Mouse (Mus musculus) heart, embryonic 11.5 days (tissue): Measurements from ENCODE around the gene Olfr1271. TPM values are rescaled to one million over a fixed set of nuclear protein-coding genes. Genes with fewer than 3 reads are reported as not detected.
"Not testable (repeated sequence)": the region's sequence is repeated elsewhere in the genome, so short reads cannot be mapped to it uniquely, and the experiment has no call there.

Source experiments
- ATAC-seq: fragments of 200-750 bp; cut with Nextera tagmentation; replicated peaks from 2 replicates; pipeline ENCODE4 v1.8.0; 2017; ENCODE audit warnings: moderate library complexity; ENCODE audit not compliant: insufficient number of reproducible peaks, low FRiP score, low TSS enrichment
- H3K27ac ChIP-seq: fragments of 300-500 bp; sonication (generic); 2 replicates; pipeline ENCODE4 v1.5.1; 2014; ENCODE audit warnings: mild to moderate bottlenecking, low read depth, low read length
- H3K27me3 ChIP-seq: fragments of 300-500 bp; sonication (generic); 2 replicates; pipeline ENCODE4 v1.6.1; 2014; ENCODE audit warnings: mild to moderate bottlenecking, low read length, mixed read lengths; ENCODE audit not compliant: control insufficient read depth, insufficient read depth
- H3K36me3 ChIP-seq: fragments of 300-500 bp; sonication (generic); 2 replicates; pipeline ENCODE4 v1.6.1; 2014; ENCODE audit warnings: mild to moderate bottlenecking, low read length, moderate library complexity, mixed read lengths; ENCODE audit not compliant: control insufficient read depth, insufficient read depth
- H3K4me1 ChIP-seq: fragments of 300-500 bp; sonication (generic); 2 replicates; pipeline ENCODE4 v1.6.1; 2014; ENCODE audit warnings: low read length; ENCODE audit not compliant: control insufficient read depth, insufficient read depth
- H3K4me2 ChIP-seq: fragments of 300-500 bp; sonication (generic); 2 replicates; pipeline ENCODE4 v1.6.1; 2014; ENCODE audit warnings: mild to moderate bottlenecking, moderate library complexity
- H3K4me3 ChIP-seq: fragments of 300-500 bp; sonication (generic); 2 replicates; pipeline ENCODE4 v1.5.1; 2014; ENCODE audit warnings: low read depth, low read length
- H3K9ac ChIP-seq: fragments of 300-500 bp; sonication (generic); 2 replicates; pipeline ENCODE4 v1.6.1; 2014; ENCODE audit warnings: mild to moderate bottlenecking, low read depth, low read length, moderate library complexity
- H3K9me3 ChIP-seq: fragments of 300-500 bp; sonication (generic); replicated peaks from 2 replicates; pipeline ENCODE4 v1.6.1; 2016; ENCODE audit warnings: low read length; ENCODE audit not compliant: control insufficient read depth
- WGBS: fragments of 180-500 bp; shearing (Covaris S2); extraction: QIAGEN DNeasy Blood & Tissue Kit; methylation state at CpG from one replicate; pipeline ENCODE4 v1.1.7; 2014; ENCODE audit not compliant: insufficient replicate concordance; 5-methylcytosine and 5-hydroxymethylcytosine counted together
- polyA plus RNA-seq: library from polyadenylated mRNA; unstranded; fragments of >200 nt; fragmentation: Nextera tagmentation; extraction: Ambion mirVana; gene quantifications from 2 replicates; pipeline ENCODE4 v1.2.1, GENCODE M21; 2014

Gene Olfr1271
- not detected in 2 replicates for polyA plus RNA-seq

GRCm38 (mm10) chr2:90270932-90271331 lies at the start of gene Olfr1271:
Gene Olfr1271 (minus strand): TSS chr2:90271032.
- WGBS = 76% methylated on average over 2 of the region's 2 CpGs
- Histone ChIP-seq H3K4me1 (no peaks in the 10 kb centered on the region), H3K36me3 (no peaks in the 10 kb centered on the region), H3K27me3 (no peaks in the 10 kb centered on the region), H3K27ac (no peak within 1 kb of the TSS), H3K4me2 (no peak within 1 kb of the TSS), H3K4me3 (no peak within 1 kb of the TSS), H3K9me3 (no peaks in the 10 kb centered on the region), H3K9ac (no peak within 1 kb of the TSS)
- ATAC-seq = no peak

- H3K9me3 ChIP-seq = no peaks in the 10 kb centered on the region
Observed at GRCm38 (mm10) chr2:90292741-90293140, 21.9 kb upstream of the Olfr1271 start, which contains the start of gene Olfr1272. Gene Olfr1272 (minus strand): TSS chr2:90292841.

GRCm38 (mm10) chr2:90257492-90257891 lies 13.3 kb downstream of the Olfr1271 start, which contains the start of gene Olfr142:
Gene Olfr142 (minus strand): TSS chr2:90257592.
- no peak within 1 kb of the TSS for H3K4me2 ChIP-seq
- H3K9me3 ChIP-seq = no peaks in the 10 kb centered on the region
- H3K4me3 ChIP-seq = no peak within 1 kb of the TSS
- H3K9ac ChIP-seq = no peak within 1 kb of the TSS
- ATAC-seq = no peak
- H3K4me1 ChIP-seq = no peaks in the 10 kb centered on the region
- no peak within 1 kb of the TSS for H3K27ac ChIP-seq
- no peaks in the 10 kb centered on the region for H3K36me3 ChIP-seq
- no peaks in the 10 kb centered on the region for H3K27me3 ChIP-seq
- 86% methylated on average over 4 of the region's 4 CpGs for whole genome bisulfite sequencing

More at GRCm38 (mm10) chr2:90292741-90293140, 21.9 kb upstream of the Olfr1271 start, which contains the start of gene Olfr1272:
- H3K27ac ChIP-seq = no peak within 1 kb of the TSS
- no peaks in the 10 kb centered on the region for H3K36me3 ChIP-seq
- no peaks in the 10 kb centered on the region for H3K27me3 ChIP-seq
- H3K4me2 ChIP-seq = no peak within 1 kb of the TSS
- no peak within 1 kb of the TSS for H3K4me3 ChIP-seq
- no peaks in the 10 kb centered on the region for H3K4me1 ChIP-seq
- ATAC-seq = no peak
- no peak within 1 kb of the TSS for H3K9ac ChIP-seq
- WGBS = 86% methylated on average over 6 of the region's 6 CpGs

- not testable (repeated sequence) for H3K4me3 ChIP-seq, H3K27me3 ChIP-seq, H3K4me2 ChIP-seq, H3K27ac ChIP-seq, H3K36me3 ChIP-seq, ATAC-seq, H3K9me3 ChIP-seq, H3K9ac ChIP-seq, H3K4me1 ChIP-seq
- no CpG with 5 or more reads among the region's 6 CpGs for WGBS
Observed at GRCm38 (mm10) chr2:90224393-90224792, 46.4 kb downstream of the Olfr1271 start, which contains the start of gene Olfr1506. Gene Olfr1506 (minus strand): TSS chr2:90224493.

Other genes with a start within 250 kb of the Olfr1271 start
- not detected in 2 replicates for gene Olfr1264, start 245.5 kb downstream of the Olfr1271 start, polyA plus RNA-seq
- gene Olfr1265, start 235.7 kb downstream of the Olfr1271 start, polyA plus RNA-seq = not detected in 2 replicates
- not detected in 2 replicates for gene Olfr140, start 207.4 kb downstream of the Olfr1271 start, polyA plus RNA-seq
- gene Olfr1269, start 149.6 kb downstream of the Olfr1271 start, polyA plus RNA-seq = not detected in 2 replicates
- gene Olfr32, start 128.7 kb downstream of the Olfr1271 start, polyA plus RNA-seq = not detected in 2 replicates
- not detected in 2 replicates for gene Olfr1270, start 117.9 kb downstream of the Olfr1271 start, polyA plus RNA-seq
- gene Olfr1506, start 46.5 kb downstream of the Olfr1271 start, polyA plus RNA-seq = not detected in 2 replicates
- not detected in 2 replicates for gene Olfr142, start 13.4 kb downstream of the Olfr1271 start, polyA plus RNA-seq
- gene Olfr1272, start 21.8 kb upstream of the Olfr1271 start, polyA plus RNA-seq = not detected in 2 replicates
- 0.08 TPM in 1 of 2 replicates, not detected in the other for gene Gm13769, start 51.2 kb upstream of the Olfr1271 start, polyA plus RNA-seq
- not detected in 2 replicates for gene Olfr1274-ps, start 127.7 kb upstream of the Olfr1271 start, polyA plus RNA-seq